Mouse (Mus musculus): ENCODE measurements around the gene Ifrd1.
A peak's percentile ranks its signal among the peaks of the same experiment; 100 is the strongest.

DNA sequence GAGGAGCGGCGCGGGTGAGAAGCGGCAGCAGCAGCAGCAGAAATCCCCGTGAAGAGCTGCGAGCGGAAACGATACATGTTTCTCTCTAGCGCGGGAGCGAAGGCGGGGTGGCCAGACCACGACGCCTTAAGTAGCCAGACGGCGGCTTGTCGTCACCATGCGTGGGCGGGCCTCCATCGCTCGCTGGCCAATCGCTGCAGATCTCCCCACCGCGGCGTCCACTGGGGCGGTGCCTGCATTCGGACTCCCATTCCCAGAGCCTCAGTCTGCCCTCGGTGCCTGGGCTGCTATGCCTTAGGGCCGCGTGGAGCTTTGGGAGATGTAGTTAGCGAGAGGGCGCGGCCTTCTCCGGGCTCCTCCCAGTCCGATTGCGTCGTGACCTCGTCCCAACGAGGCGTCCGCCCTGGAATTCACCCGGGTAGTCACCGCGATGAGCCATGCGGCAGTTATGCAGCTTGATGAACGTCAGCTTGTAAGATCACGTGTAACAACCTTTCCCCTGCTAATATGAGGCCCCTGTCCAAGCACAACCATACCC is 25.2 kb downstream of the Ifrd1 start:
- TF ChIP-seq HCFC1 (IDR thresholded peaks at IDR 0.05; ENCODE audit: borderline replicate concordance, insufficient read depth, low read length), result peak; percentile 100
- TF ChIP-seq MAFK (IDR thresholded peaks at IDR 0.05; ENCODE audit: insufficient read depth, low read depth, low read length), result no peak
- TF ChIP-seq ZC3H11A (IDR thresholded peaks at IDR 0.05; ENCODE audit: borderline replicate concordance, low read depth, low read length), result no peak
- TF ChIP-seq ZNF384 (IDR thresholded peaks at IDR 0.05; ENCODE audit: low read depth, low read length), result no peak

Measured in ES-E14 (cell line).